Mouse (Mus musculus): Measurements from ENCODE around the gene Pgrmc1. TPM values are rescaled to one million over a fixed set of nuclear protein-coding genes. Genes with fewer than 3 reads are reported as not detected.
A peak's percentile ranks its signal among the peaks of the same experiment; 100 is the strongest.
"Not testable (repeated sequence)": the region's sequence is repeated elsewhere in the genome, so short reads cannot be mapped to it uniquely, and the experiment has no call there.

Pgrmc1 gene
- polyA plus RNA-seq, 1 experiment = 159 TPM

- TF ChIP-seq CTCF (IDR thresholded peaks at IDR 0.05; ENCODE audit: borderline replicate concordance, insufficient read depth, low read depth, low read length) (no peak), POLR2A (IDR thresholded peaks at IDR 0.05; ENCODE audit: borderline replicate concordance, insufficient read depth, low read length) (no peak)
- H3K4me3 ChIP-seq (replicated peaks; ENCODE audit: insufficient read depth, low read depth, low read length) = no peak overlapping the region
- H3K4me1 ChIP-seq (ENCODE audit: control insufficient read depth, insufficient read depth, low read length) = no peaks in the 10 kb centered on the region
- DNase-seq = no peak
- 93% methylated on average over 3 of the region's 3 CpGs for WGBS
- H3K27ac ChIP-seq (ENCODE audit: insufficient read depth, low read length) = no peak overlapping the region
- H3K27me3 ChIP-seq (ENCODE audit: control insufficient read depth, insufficient read depth, low read length) = no peaks in the 10 kb centered on the region
Observed at GRCm38 (mm10) chrX:36595247-36595646, 2.8 kb upstream of the Pgrmc1 start.

- H3K27ac ChIP-seq (ENCODE audit: insufficient read depth, low read length); H3K4me3 ChIP-seq (replicated peaks; ENCODE audit: insufficient read depth, low read depth, low read length); H3K4me1 ChIP-seq (ENCODE audit: control insufficient read depth, insufficient read depth, low read length); DNase-seq; H3K27me3 ChIP-seq (ENCODE audit: control insufficient read depth, insufficient read depth, low read length): not testable (repeated sequence)
- 82% methylated on average over 4 of the region's 5 CpGs for WGBS
Observed at GRCm38 (mm10) chrX:36596483-36597120, 1.4 kb upstream of the Pgrmc1 start.

- no peak for DNase-seq
Observed at GRCm38 (mm10) chrX:36598390-36598810, 394 bp downstream of the Pgrmc1 start.

GRCm38 (mm10) chrX:36598861-36599344 is 897 bp downstream of the Pgrmc1 start:
- Histone ChIP-seq H3K4me3 (replicated peaks; ENCODE audit: insufficient read depth, low read depth, low read length) (peak overlapping the region; percentile 77), H3K27me3 (ENCODE audit: control insufficient read depth, insufficient read depth, low read length) (no peaks in the 10 kb centered on the region), H3K4me1 (ENCODE audit: control insufficient read depth, insufficient read depth, low read length) (no peaks in the 10 kb centered on the region), H3K27ac (ENCODE audit: insufficient read depth, low read length) (no peak overlapping the region)
- TF ChIP-seq POLR2A (IDR thresholded peaks at IDR 0.05; ENCODE audit: borderline replicate concordance, insufficient read depth, low read length) (no peak), CTCF (IDR thresholded peaks at IDR 0.05; ENCODE audit: borderline replicate concordance, insufficient read depth, low read depth, low read length) (no peak)
- 10% methylated on average over 14 of the region's 14 CpGs for WGBS
- peak; percentile 29 to 30 for DNase-seq

More at GRCm38 (mm10) chrX:36598390-36598810, 394 bp downstream of the Pgrmc1 start:
- no peaks in the 10 kb centered on the region for H3K27me3 ChIP-seq (ENCODE audit: control insufficient read depth, insufficient read depth, low read length)
- 4% methylated on average over 36 of the region's 41 CpGs for WGBS
- H3K4me3 ChIP-seq (replicated peaks; ENCODE audit: insufficient read depth, low read depth, low read length) = peak overlapping the region; percentile 77
- H3K4me1 ChIP-seq (ENCODE audit: control insufficient read depth, insufficient read depth, low read length) = no peaks in the 10 kb centered on the region
- H3K27ac ChIP-seq (ENCODE audit: insufficient read depth, low read length) = peak overlapping the region; percentile 48
- TF ChIP-seq POLR2A (IDR thresholded peaks at IDR 0.05; ENCODE audit: borderline replicate concordance, insufficient read depth, low read length) (no peak), CTCF (IDR thresholded peaks at IDR 0.05; ENCODE audit: borderline replicate concordance, insufficient read depth, low read depth, low read length) (no peak)

- 30% methylated on average over 3 of the region's 3 CpGs for WGBS
- Histone ChIP-seq H3K4me1 (ENCODE audit: control insufficient read depth, insufficient read depth, low read length) (no peaks in the 10 kb centered on the region), H3K27me3 (ENCODE audit: control insufficient read depth, insufficient read depth, low read length) (no peaks in the 10 kb centered on the region), H3K4me3 (replicated peaks; ENCODE audit: insufficient read depth, low read depth, low read length) (no peak overlapping the region), H3K27ac (ENCODE audit: insufficient read depth, low read length) (no peak overlapping the region)
- no peak for TF ChIP-seq CTCF (IDR thresholded peaks at IDR 0.05; ENCODE audit: borderline replicate concordance, insufficient read depth, low read depth, low read length)
- TF ChIP-seq POLR2A (IDR thresholded peaks at IDR 0.05; ENCODE audit: borderline replicate concordance, insufficient read depth, low read length) = no peak
- no peak for DNase-seq
Observed at GRCm38 (mm10) chrX:36599656-36600055, 1.6 kb downstream of the Pgrmc1 start.

DNA sequence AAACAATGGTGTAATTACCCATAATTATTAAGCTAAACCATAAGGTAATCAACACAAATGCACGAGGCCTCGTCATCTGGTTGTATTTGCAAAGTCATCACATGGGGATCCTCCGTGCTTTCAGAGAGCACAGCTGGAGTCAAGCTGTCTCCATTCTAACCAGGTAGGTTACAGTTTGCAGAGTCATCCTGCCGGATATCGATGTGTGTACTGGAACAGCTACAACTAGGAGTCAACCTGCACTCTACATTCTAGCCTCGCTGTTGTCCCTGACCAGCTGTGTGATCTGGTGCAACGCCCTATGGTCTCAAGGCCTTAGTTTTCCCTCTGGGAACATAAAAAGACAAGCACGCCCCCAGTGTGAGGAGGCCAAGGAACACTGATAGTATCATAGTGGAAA is 2.1 kb downstream of the Pgrmc1 start:
- Histone ChIP-seq H3K4me1 (ENCODE audit: control insufficient read depth, insufficient read depth, low read length) (no peaks in the 10 kb centered on the region), H3K27me3 (ENCODE audit: control insufficient read depth, insufficient read depth, low read length) (no peaks in the 10 kb centered on the region), H3K4me3 (replicated peaks; ENCODE audit: insufficient read depth, low read depth, low read length) (no peak overlapping the region), H3K27ac (ENCODE audit: insufficient read depth, low read length) (no peak overlapping the region)
- no peak for DNase-seq
- no peak for TF ChIP-seq CTCF (IDR thresholded peaks at IDR 0.05; ENCODE audit: borderline replicate concordance, insufficient read depth, low read depth, low read length)
- TF ChIP-seq POLR2A (IDR thresholded peaks at IDR 0.05; ENCODE audit: borderline replicate concordance, insufficient read depth, low read length) = no peak
- 66% methylated on average over 8 of the region's 8 CpGs for WGBS

DNA sequence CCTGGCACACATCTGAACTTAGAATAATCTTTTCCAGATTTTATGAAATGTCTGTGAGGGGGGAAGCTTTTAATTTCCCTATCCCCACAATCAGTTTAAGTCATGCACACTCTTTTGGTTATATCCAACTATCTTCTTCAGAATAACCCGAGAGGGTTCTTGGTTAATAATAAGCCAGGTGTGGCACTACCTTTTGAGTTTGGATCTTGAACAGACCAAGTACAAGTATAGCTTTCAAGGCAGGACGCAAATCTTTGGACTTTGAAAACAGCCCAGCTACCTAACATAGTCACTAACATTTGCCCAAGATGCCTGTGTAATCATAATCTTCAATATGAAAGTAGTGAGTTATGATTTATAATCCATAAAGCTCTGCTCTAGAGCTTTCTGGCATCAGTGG is 4.9 kb downstream of the Pgrmc1 start:
- DNase-seq = no peak
- Histone ChIP-seq H3K27me3 (ENCODE audit: control insufficient read depth, insufficient read depth, low read length) (no peaks in the 10 kb centered on the region), H3K27ac (ENCODE audit: insufficient read depth, low read length) (no peak overlapping the region), H3K4me3 (replicated peaks; ENCODE audit: insufficient read depth, low read depth, low read length) (no peak overlapping the region), H3K4me1 (ENCODE audit: control insufficient read depth, insufficient read depth, low read length) (no peaks in the 10 kb centered on the region)
- 88% methylated on average over 2 of the region's 2 CpGs for WGBS
- TF ChIP-seq POLR2A (IDR thresholded peaks at IDR 0.05; ENCODE audit: borderline replicate concordance, insufficient read depth, low read length) = no peak
- no peak for TF ChIP-seq CTCF (IDR thresholded peaks at IDR 0.05; ENCODE audit: borderline replicate concordance, insufficient read depth, low read depth, low read length)

- 89% methylated on average over 4 of the region's 4 CpGs for WGBS
- no peak overlapping the region for H3K27ac ChIP-seq (ENCODE audit: insufficient read depth, low read length)
- TF ChIP-seq POLR2A (IDR thresholded peaks at IDR 0.05; ENCODE audit: borderline replicate concordance, insufficient read depth, low read length) = no peak
- no peak for TF ChIP-seq CTCF (IDR thresholded peaks at IDR 0.05; ENCODE audit: borderline replicate concordance, insufficient read depth, low read depth, low read length)
- no peak overlapping the region for H3K4me3 ChIP-seq (replicated peaks; ENCODE audit: insufficient read depth, low read depth, low read length)
- H3K27me3 ChIP-seq (ENCODE audit: control insufficient read depth, insufficient read depth, low read length) = no peaks in the 10 kb centered on the region
- no peaks in the 10 kb centered on the region for H3K4me1 ChIP-seq (ENCODE audit: control insufficient read depth, insufficient read depth, low read length)
- no peak for DNase-seq
Observed at GRCm38 (mm10) chrX:36604040-36604439, 6.0 kb downstream of the Pgrmc1 start.

Measured in cerebellum, adult 2 months (tissue).